Mouse (Mus musculus): ENCODE results near the gene Krt8.

DNA sequence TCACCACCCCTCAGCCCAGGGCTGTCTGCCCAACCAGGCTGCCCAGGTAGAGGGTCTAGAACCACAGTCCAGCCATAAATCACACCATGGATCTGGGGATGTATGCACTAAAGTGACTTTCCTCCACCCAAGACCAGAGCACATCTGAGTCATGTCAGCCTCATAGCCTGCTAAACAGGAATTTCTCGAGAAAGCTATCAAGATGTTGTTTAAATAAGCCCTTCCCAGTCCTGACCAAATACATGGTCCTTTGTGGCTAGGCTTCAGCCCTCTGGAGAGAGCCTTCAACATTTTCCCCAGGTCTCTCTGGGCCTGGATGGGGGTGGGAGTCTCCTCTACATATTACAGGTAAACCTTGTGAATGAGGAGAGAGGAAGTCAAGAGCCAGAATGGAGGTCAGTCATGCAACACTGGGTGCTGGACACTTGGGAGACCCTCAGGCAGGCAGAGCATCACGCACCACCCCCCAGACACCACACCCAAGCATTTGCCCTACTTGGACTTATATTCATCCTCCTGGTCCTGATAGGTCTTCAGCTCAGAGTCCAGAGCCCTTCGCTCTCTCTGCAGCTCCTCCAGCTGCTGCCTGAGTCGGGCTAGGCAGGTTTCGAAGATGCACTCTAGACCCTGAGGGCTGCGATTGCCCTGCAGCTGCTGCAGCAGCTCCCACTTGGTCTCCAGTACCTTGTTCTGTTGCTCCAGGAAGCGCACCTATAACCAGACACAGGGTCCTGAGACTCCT is 51.4 kb downstream of the Krt8 start:
- TF ChIP-seq CTCF (IDR thresholded peaks at IDR 0.05; ENCODE audit: extremely low read depth, insufficient read depth, low read length) (no peak), POLR2A (IDR thresholded peaks at IDR 0.05; ENCODE audit: extremely low read depth, insufficient read depth, low read length) (no peak)
